In genomic region chr2:14295334-14295733, GRCm38 (mm10) we compare ENCODE assay signal across 9 mouse cellular contexts.
DNase-seq lines count a peak whose midpoint lies in the region; ATAC-seq and TF ChIP-seq lines count a peak whose summit lies in the region.
"Had no signal": no experiment of that assay in that cellular context is flagged by ENCODE, and none has a peak within 500 bp of the region (broad histone marks: within the 10 kb centered on the region; RNA-seq: fewer than 3 reads in every experiment).

No protein-coding gene starts in this region.

- no peak overlapping the region for H3K27ac ChIP-seq in forebrain, embryonic 11.5 days (ENCODE audit: low read depth, low read length)
- no peak overlapping the region for H3K27ac ChIP-seq in layer of hippocampus, adult 2 months
- H3K27ac ChIP-seq: limb, embryonic 15.5 days had no signal

- no peaks in the 10 kb centered on the region for H3K27me3 ChIP-seq in E14TG2a.4 (ENCODE audit: insufficient read depth, low read length)
- H3K27me3 ChIP-seq in forebrain, embryonic 11.5 days (ENCODE audit: control insufficient read depth, insufficient read depth, low read length) = no peaks in the 10 kb centered on the region
- H3K27me3 ChIP-seq: limb, embryonic 15.5 days had no signal

- H3K4me2 ChIP-seq in forebrain, embryonic 11.5 days (ENCODE audit: low read depth, low read length, severe bottlenecking) = no peak overlapping the region
- H3K4me2 ChIP-seq: limb, embryonic 15.5 days had no signal

- WGBS in forebrain, embryonic 11.5 days = 42% methylated on average over 5 of the region's 5 CpGs

- TF ChIP-seq CTCF in E14TG2a.4 (conservative IDR thresholded peaks at IDR 0.05; ENCODE audit: low read length) = peak; percentile 86
- peak; percentile 91 for TF ChIP-seq CTCF in layer of hippocampus, adult 2 months (conservative IDR thresholded peaks at IDR 0.05)

- intact Hi-C loops in heart, postnatal 14 days (cut with DNase I) = loop anchor here (10.0 kb wide), 1 partner anchor 621 kb away; no protein-coding TSS in a partner anchor

- H3K4me3 ChIP-seq in E14TG2a.4 (replicated peaks; ENCODE audit: low read length) = peak overlapping the region; percentile 67
- H3K4me3 ChIP-seq in forebrain, embryonic 11.5 days (ENCODE audit: low read depth, low read length) = no peak overlapping the region
- H3K4me3 ChIP-seq in layer of hippocampus, adult 2 months = no peak overlapping the region
- H3K4me3 ChIP-seq: limb, embryonic 15.5 days had no signal

- H3K9ac ChIP-seq in forebrain, embryonic 11.5 days (ENCODE audit: low read length) = no peak overlapping the region
- H3K9ac ChIP-seq: limb, embryonic 15.5 days had no signal

- peak; percentile 82 for ATAC-seq in forebrain, embryonic 11.5 days (replicated peaks; ENCODE audit: low FRiP score)

- no peaks in the 10 kb centered on the region for H3K9me3 ChIP-seq in E14TG2a.4 (ENCODE audit: low read length)
- no peaks in the 10 kb centered on the region for H3K9me3 ChIP-seq in forebrain, embryonic 11.5 days (ENCODE audit: control insufficient read depth, low read length)
- H3K9me3 ChIP-seq: limb, embryonic 15.5 days had no signal

- peak; percentile 93 for DNase-seq in brain, adult 2 months (ENCODE audit: low read depth, low spot score)
- peak; percentile 91 for DNase-seq in forebrain, embryonic 11.5 days (ENCODE audit: low spot score)
- DNase-seq in heart, postnatal 14 days = peak; percentile 91 to 95
- peak; percentile 86 to 95 for DNase-seq in layer of hippocampus, adult 2 months (ENCODE audit: low spot score in 2 of 2)
- peak; percentile 93 for DNase-seq in lung, postnatal 10 days
- peak; percentile 62 for DNase-seq in retina, adult 2 months (ENCODE audit: low read depth, low spot score)
- peak; percentile 79 to 86 for DNase-seq in thymus, postnatal 36 days

- H3K36me3 ChIP-seq in E14TG2a.4 (ENCODE audit: insufficient read depth, low read length) = no peaks in the 10 kb centered on the region
- no peaks in the 10 kb centered on the region for H3K36me3 ChIP-seq in forebrain, embryonic 11.5 days (ENCODE audit: control insufficient read depth, insufficient read depth, low read length)
- H3K36me3 ChIP-seq: limb, embryonic 15.5 days had no signal

- no peaks in the 10 kb centered on the region for H3K4me1 ChIP-seq in E14TG2a.4 (replicated peaks; ENCODE audit: low read depth, low read length)
- H3K4me1 ChIP-seq in forebrain, embryonic 11.5 days (replicated peaks; ENCODE audit: control insufficient read depth, insufficient read depth, low read length) = no peaks in the 10 kb centered on the region
- H3K4me1 ChIP-seq: limb, embryonic 15.5 days had no signal
